Mouse (Mus musculus): ENCODE results near the gene Ift81. TPM values are rescaled to one million over a fixed set of nuclear protein-coding genes. Genes with fewer than 3 reads are reported as not detected.
A peak's percentile ranks its signal among the peaks of the same experiment; 100 is the strongest.

The Ift81 gene
- polyA plus RNA-seq, 1 experiment from 2014 or later: 61.9 TPM

GRCm38 (mm10) chr5:122509608-122510007 lies 104.7 kb downstream of the Ift81 start:
- Histone ChIP-seq H3K9ac (no peak overlapping the region), H3K4me3 (replicated peaks; ENCODE audit: low read length) (no peak overlapping the region), H3K27ac (no peak overlapping the region), H3K27me3 (ENCODE audit: control insufficient read depth, insufficient read depth, low read length) (no peaks in the 10 kb centered on the region), H3K4me2 (replicated peaks) (no peak overlapping the region), H3K4me1 (replicated peaks; ENCODE audit: control insufficient read depth, insufficient read depth, low read length) (peaks cover 8% of the 10 kb centered on the region), H3K36me3 (replicated peaks; ENCODE audit: control insufficient read depth, insufficient read depth) (no peaks in the 10 kb centered on the region), H3K9me3 (ENCODE audit: control insufficient read depth, low read length) (no peaks in the 10 kb centered on the region)
- DNase-seq (ENCODE audit: low spot score): no peak
- no peak for ATAC-seq (ENCODE audit: low FRiP score)
- WGBS: 55% methylated on average over 7 of the region's 7 CpGs

GRCm38 (mm10) chr5:122508861-122509306 lies 105.4 kb downstream of the Ift81 start:
- H3K4me3 ChIP-seq (replicated peaks; ENCODE audit: low read length): no peak overlapping the region
- H3K36me3 ChIP-seq (replicated peaks; ENCODE audit: control insufficient read depth, insufficient read depth): no peaks in the 10 kb centered on the region
- H3K4me2 ChIP-seq (replicated peaks): no peak overlapping the region
- ATAC-seq (ENCODE audit: low FRiP score) (no peak), DNase-seq (ENCODE audit: low spot score) (no peak)
- H3K4me1 ChIP-seq (replicated peaks; ENCODE audit: control insufficient read depth, insufficient read depth, low read length): peaks cover 5% of the 10 kb centered on the region
- H3K9me3 ChIP-seq (ENCODE audit: control insufficient read depth, low read length): no peaks in the 10 kb centered on the region
- H3K27ac ChIP-seq: no peak overlapping the region
- 74% methylated on average over 11 of the region's 11 CpGs for WGBS
- H3K9ac ChIP-seq: no peak overlapping the region
- no peaks in the 10 kb centered on the region for H3K27me3 ChIP-seq (ENCODE audit: control insufficient read depth, insufficient read depth, low read length)

GRCm38 (mm10) chr5:122507396-122507795 lies 106.9 kb downstream of the Ift81 start:
- H3K4me2 ChIP-seq (replicated peaks): no peak overlapping the region
- DNase-seq (ENCODE audit: low spot score): no peak
- no peak overlapping the region for H3K9ac ChIP-seq
- no peak for ATAC-seq (ENCODE audit: low FRiP score)
- peaks cover 11% of the 10 kb centered on the region for H3K4me1 ChIP-seq (replicated peaks; ENCODE audit: control insufficient read depth, insufficient read depth, low read length)
- H3K27me3 ChIP-seq (ENCODE audit: control insufficient read depth, insufficient read depth, low read length): no peaks in the 10 kb centered on the region
- H3K9me3 ChIP-seq (ENCODE audit: control insufficient read depth, low read length): no peaks in the 10 kb centered on the region
- no peaks in the 10 kb centered on the region for H3K36me3 ChIP-seq (replicated peaks; ENCODE audit: control insufficient read depth, insufficient read depth)
- no peak overlapping the region for H3K4me3 ChIP-seq (replicated peaks; ENCODE audit: low read length)
- no peak overlapping the region for H3K27ac ChIP-seq

- ATAC-seq (ENCODE audit: low FRiP score): no peak
- Histone ChIP-seq H3K4me2 (replicated peaks) (no peak overlapping the region), H3K36me3 (replicated peaks; ENCODE audit: control insufficient read depth, insufficient read depth) (no peaks in the 10 kb centered on the region), H3K4me1 (replicated peaks; ENCODE audit: control insufficient read depth, insufficient read depth, low read length) (peaks cover 11% of the 10 kb centered on the region), H3K27ac (no peak overlapping the region), H3K27me3 (ENCODE audit: control insufficient read depth, insufficient read depth, low read length) (no peaks in the 10 kb centered on the region), H3K4me3 (replicated peaks; ENCODE audit: low read length) (no peak overlapping the region), H3K9me3 (ENCODE audit: control insufficient read depth, low read length) (no peaks in the 10 kb centered on the region), H3K9ac (no peak overlapping the region)
- WGBS: 94% methylated on average over 3 of the region's 3 CpGs
- no peak for DNase-seq (ENCODE audit: low spot score)
Observed at GRCm38 (mm10) chr5:122506462-122506861, 107.9 kb downstream of the Ift81 start.

- Histone ChIP-seq H3K36me3 (replicated peaks; ENCODE audit: control insufficient read depth, insufficient read depth) (no peaks in the 10 kb centered on the region), H3K27ac (no peak overlapping the region), H3K9me3 (ENCODE audit: control insufficient read depth, low read length) (no peaks in the 10 kb centered on the region), H3K4me1 (replicated peaks; ENCODE audit: control insufficient read depth, insufficient read depth, low read length) (peaks cover 11% of the 10 kb centered on the region), H3K27me3 (ENCODE audit: control insufficient read depth, insufficient read depth, low read length) (no peaks in the 10 kb centered on the region), H3K4me3 (replicated peaks; ENCODE audit: low read length) (no peak overlapping the region), H3K9ac (no peak overlapping the region), H3K4me2 (replicated peaks) (no peak overlapping the region)
- WGBS: 88% methylated on average over 5 of the region's 5 CpGs
- no peak for DNase-seq (ENCODE audit: low spot score)
- ATAC-seq (ENCODE audit: low FRiP score): no peak
Observed at GRCm38 (mm10) chr5:122505554-122505953, 108.8 kb downstream of the Ift81 start.

- Histone ChIP-seq H3K9ac (no peak overlapping the region), H3K27ac (peak overlapping the region; percentile 99; the same call in 1 of the 2 replicates), H3K4me2 (replicated peaks) (0 out of 2 replicates have a peak overlapping the region, but pooled peaks have one; percentile 71), H3K9me3 (ENCODE audit: control insufficient read depth, low read length) (no peaks in the 10 kb centered on the region), H3K4me3 (replicated peaks; ENCODE audit: low read length) (no peak overlapping the region), H3K4me1 (replicated peaks; ENCODE audit: control insufficient read depth, insufficient read depth, low read length) (peaks cover 27% of the 10 kb centered on the region), H3K27me3 (ENCODE audit: control insufficient read depth, insufficient read depth, low read length) (no peaks in the 10 kb centered on the region), H3K36me3 (replicated peaks; ENCODE audit: control insufficient read depth, insufficient read depth) (peaks cover 3% of the 10 kb centered on the region; the same call in 1 of the 2 replicates)
- 24% methylated on average over 4 of the region's 4 CpGs for WGBS
- no peak for ATAC-seq (ENCODE audit: low FRiP score)
- no peak for DNase-seq (ENCODE audit: low spot score)
Observed at GRCm38 (mm10) chr5:122503760-122504119, 110.6 kb downstream of the Ift81 start.

GRCm38 (mm10) chr5:122503015-122503759 lies 111.1 kb downstream of the Ift81 start:
- Histone ChIP-seq H3K4me3 (replicated peaks; ENCODE audit: low read length) (peak overlapping the region; percentile 94), H3K9ac (peak overlapping the region; percentile 71), H3K4me2 (replicated peaks) (peak overlapping the region; percentile 71), H3K36me3 (replicated peaks; ENCODE audit: control insufficient read depth, insufficient read depth) (peaks cover 3% of the 10 kb centered on the region), H3K9me3 (ENCODE audit: control insufficient read depth, low read length) (no peaks in the 10 kb centered on the region), H3K27me3 (ENCODE audit: control insufficient read depth, insufficient read depth, low read length) (no peaks in the 10 kb centered on the region), H3K4me1 (replicated peaks; ENCODE audit: control insufficient read depth, insufficient read depth, low read length) (peaks cover 31% of the 10 kb centered on the region), H3K27ac (peak overlapping the region; percentile 99)
- no peak; the same call in 1 of the 2 replicates for ATAC-seq (ENCODE audit: low FRiP score)
- whole genome bisulfite sequencing: 26% methylated on average over 15 of the region's 15 CpGs
- DNase-seq (ENCODE audit: low spot score): peak; percentile 56

GRCm38 (mm10) chr5:122502077-122502941 lies 112.0 kb downstream of the Ift81 start, which contains the start of gene Atp2a2:
TSS of gene Atp2a2 (minus strand) at chr5:122502225.
- under 1% methylated on average over 99 of the region's 113 CpGs for WGBS
- Histone ChIP-seq H3K27me3 (ENCODE audit: control insufficient read depth, insufficient read depth, low read length) (no peaks in the 10 kb centered on the region), H3K36me3 (replicated peaks; ENCODE audit: control insufficient read depth, insufficient read depth) (peaks cover 10% of the 10 kb centered on the region), H3K4me2 (replicated peaks) (peak within 1 kb of the TSS; percentile 71), H3K4me1 (replicated peaks; ENCODE audit: control insufficient read depth, insufficient read depth, low read length) (peaks cover 38% of the 10 kb centered on the region), H3K9ac (peak within 1 kb of the TSS; percentile 99), H3K4me3 (replicated peaks; ENCODE audit: low read length) (peak within 1 kb of the TSS; percentile 94), H3K27ac (peak within 1 kb of the TSS; percentile 99), H3K9me3 (ENCODE audit: control insufficient read depth, low read length) (no peaks in the 10 kb centered on the region)
- peak; percentile 94 for DNase-seq (ENCODE audit: low spot score)
- ATAC-seq (ENCODE audit: low FRiP score): peak; percentile 92

All from hindbrain, embryonic 14.5 days (tissue).